Mouse (Mus musculus) megakaryocyte, adult 5-6 weeks (primary cell): Measurements from ENCODE around the gene Ddr2. TPM values are rescaled to one million over a fixed set of nuclear protein-coding genes. Genes with fewer than 3 reads are reported as not detected.

Experiments
- ATAC-seq: 2 replicates; pipeline ENCODE4 v1.8.0; 2016; ENCODE audit warnings: mild to moderate bottlenecking, inconsistent platforms; ENCODE audit not compliant: poor library complexity, severe bottlenecking
- total RNA-seq, 2 experiments: library from RNA; stranded (forward) in 1 of 2; stranded (reverse) in 1 of 2; fragments of 153-499, 151-499 nt in 1 of 2; fragments of 221-1000, 200-1000 nt in 1 of 2; gene quantifications; 2 replicates each; pipeline versions ENCODE4 v1.2.3 to v1.2.4; 2015 to 2017

The Ddr2 gene
- total RNA-seq (2015) (not detected in 2 replicates), total RNA-seq (2017) (0.15 TPM in 1 of 2 replicates, not detected in the other)

- no peak for ATAC-seq
These were observed at the start of gene Ddr2 for GRCm38 (mm10) chr1:170110516-170111332. Gene Ddr2, minus strand, starts transcription at chr1:170110762.

- ATAC-seq, result no peak
These were observed 49.1 kb upstream of the Ddr2 start for GRCm38 (mm10) chr1:170159707-170160106.

GRCm38 (mm10) chr1:170155761-170156160 is 45.2 kb upstream of the Ddr2 start:
- ATAC-seq, result no peak

- no peak for ATAC-seq
These were observed 44.7 kb upstream of the Ddr2 start for GRCm38 (mm10) chr1:170155298-170155697.

GRCm38 (mm10) chr1:170153986-170154385 is 43.4 kb upstream of the Ddr2 start:
- no peak for ATAC-seq

GRCm38 (mm10) chr1:170152552-170152951 is 42.0 kb upstream of the Ddr2 start:
- no peak for ATAC-seq

GRCm38 (mm10) chr1:170150870-170151269 is 40.3 kb upstream of the Ddr2 start:
- no peak for ATAC-seq

GRCm38 (mm10) chr1:170149756-170150155 is 39.2 kb upstream of the Ddr2 start:
- ATAC-seq, result no peak

GRCm38 (mm10) chr1:170148536-170148935 is 38.0 kb upstream of the Ddr2 start:
- ATAC-seq, result peak; percentile 38; the same call in 1 of the 2 replicates

- no peak for ATAC-seq
These were observed 37.3 kb upstream of the Ddr2 start for GRCm38 (mm10) chr1:170147651-170148448.

GRCm38 (mm10) chr1:170145606-170146005 is 35.0 kb upstream of the Ddr2 start:
- no peak for ATAC-seq

- no peak for ATAC-seq
These were observed 31.8 kb upstream of the Ddr2 start for GRCm38 (mm10) chr1:170142256-170142871.

GRCm38 (mm10) chr1:170141626-170142025 is 31.1 kb upstream of the Ddr2 start:
- no peak for ATAC-seq

- ATAC-seq, result peak; percentile 98
These were observed 25.9 kb upstream of the Ddr2 start for GRCm38 (mm10) chr1:170136351-170137009.

GRCm38 (mm10) chr1:170134264-170134663 is 23.7 kb upstream of the Ddr2 start:
- no peak for ATAC-seq

GRCm38 (mm10) chr1:170130962-170131361 is 20.4 kb upstream of the Ddr2 start:
- no peak for ATAC-seq

- no peak for ATAC-seq
These were observed 14.1 kb upstream of the Ddr2 start for GRCm38 (mm10) chr1:170124644-170125043.

- ATAC-seq, result no peak
These were observed 3.1 kb upstream of the Ddr2 start for GRCm38 (mm10) chr1:170113616-170114015.

- no peak for ATAC-seq
These were observed 1.7 kb upstream of the Ddr2 start for GRCm38 (mm10) chr1:170112261-170112660.

- no peak for ATAC-seq
These were observed 1.2 kb upstream of the Ddr2 start for GRCm38 (mm10) chr1:170111651-170112226.
